Mouse (Mus musculus): ENCODE results near the gene Hsdl2.

DNA sequence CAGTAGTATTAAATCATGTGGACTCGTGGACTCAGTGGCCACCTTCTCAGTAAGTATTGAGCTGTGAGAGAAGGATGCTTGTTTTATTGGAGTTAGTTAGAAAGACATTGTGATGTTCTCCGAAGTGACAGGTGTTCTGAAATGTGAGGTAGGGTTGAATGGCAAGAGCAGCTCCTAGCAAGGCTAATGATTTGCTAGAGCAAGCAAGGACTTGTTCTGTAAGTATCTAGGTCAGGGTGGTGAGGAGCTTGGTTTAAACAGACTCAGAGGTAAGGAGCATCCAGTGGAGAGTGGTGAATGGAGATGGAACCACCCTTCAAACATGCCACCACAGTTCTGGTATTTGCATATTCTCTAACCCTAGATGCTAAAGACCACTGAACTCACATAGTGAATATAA, 61.3 kb downstream of the Hsdl2 start:
- TF ChIP-seq POLR2A (IDR thresholded peaks at IDR 0.05; ENCODE audit: low read depth, low read length): no peak
- no peak for TF ChIP-seq CTCF (conservative IDR thresholded peaks at IDR 0.05; ENCODE audit: insufficient read depth, insufficient read length, low read depth, low read length)

Data from kidney, adult 2 months (tissue).